Mouse (Mus musculus) hindbrain, embryonic 11.5 days (tissue): ENCODE measurements around the gene Unc5c. TPM values are rescaled to one million over a fixed set of nuclear protein-coding genes. Genes with fewer than 3 reads are reported as not detected.
A peak's percentile ranks its signal among the peaks of the same experiment; 100 is the strongest.

Experiments
- ATAC-seq: fragments of 200-750 bp; cut with Nextera tagmentation; 2 replicates; pipeline ENCODE4 v1.8.0; 2017; ENCODE audit warnings: mild to moderate bottlenecking, moderate TSS enrichment, moderate library complexity; ENCODE audit not compliant: low FRiP score
- DNase-seq: peaks from one replicate; pipeline ENCODE4 v3.0.0-alpha.2; 2015; ENCODE audit warnings: low spot score
- H3K27ac ChIP-seq: fragments of 300-500 bp; sonication (generic); 2 replicates; pipeline ENCODE4 v1.5.1; 2014; ENCODE audit warnings: mild to moderate bottlenecking, low read depth, low read length
- H3K27me3 ChIP-seq: fragments of 300-500 bp; sonication (generic); 2 replicates; pipeline ENCODE4 v1.6.1; 2014; ENCODE audit warnings: mild to moderate bottlenecking, low read length, moderate library complexity, mixed read lengths; ENCODE audit not compliant: control insufficient read depth, insufficient read depth
- H3K36me3 ChIP-seq: fragments of 300-500 bp; sonication (generic); 2 replicates; pipeline ENCODE4 v1.6.1; 2014; ENCODE audit warnings: mild to moderate bottlenecking, low read length, moderate library complexity, mixed read lengths; ENCODE audit not compliant: control insufficient read depth, insufficient read depth
- H3K4me1 ChIP-seq: fragments of 300-500 bp; sonication (generic); replicated peaks from 2 replicates; pipeline ENCODE4 v1.6.1; 2014; ENCODE audit warnings: low read length, mixed read lengths; ENCODE audit not compliant: control insufficient read depth, insufficient read depth
- H3K4me2 ChIP-seq: fragments of 300-500 bp; sonication (generic); replicated peaks from 2 replicates; pipeline ENCODE4 v1.6.1; 2014; ENCODE audit warnings: mild to moderate bottlenecking, low read depth, low read length
- H3K4me3 ChIP-seq: fragments of 300-500 bp; sonication (generic); 2 replicates; pipeline ENCODE4 v1.5.1; 2014; ENCODE audit warnings: low read depth, low read length
- H3K9ac ChIP-seq: fragments of 300-500 bp; sonication (generic); 2 replicates; pipeline ENCODE4 v1.6.1; 2014; ENCODE audit warnings: low read depth, low read length
- H3K9me3 ChIP-seq: fragments of 300-500 bp; sonication (generic); 2 replicates; pipeline ENCODE4 v1.6.1; 2016; ENCODE audit warnings: low read length; ENCODE audit not compliant: control insufficient read depth
- WGBS: fragments of 180-500 bp; shearing (Covaris S2); extraction: QIAGEN DNeasy Blood & Tissue Kit; methylation state at CpG from one replicate; pipeline ENCODE4 v1.1.7; 2014; 5-methylcytosine and 5-hydroxymethylcytosine counted together
- polyA plus RNA-seq: library from polyadenylated mRNA; unstranded; fragments of >200 nt; fragmentation: Nextera tagmentation; extraction: Ambion mirVana; gene quantifications from 2 replicates; pipeline ENCODE4 v1.2.1, GENCODE M21; 2014

The Unc5c gene
- polyA plus RNA-seq, result 15.5 and 19.5 TPM in 2 replicates

- H3K27me3 ChIP-seq, result peaks cover 14% of the 10 kb centered on the region
- H3K4me3 ChIP-seq, result peak within 1 kb of the TSS; percentile 71
- DNase-seq, result peak; percentile 83
- H3K9me3 ChIP-seq, result no peaks in the 10 kb centered on the region
- H3K4me1 ChIP-seq, result peaks cover 3% of the 10 kb centered on the region; the same call in 1 of the 2 replicates
- 0% methylated on average over 49 of the region's 61 CpGs for WGBS
- ATAC-seq, result peak; percentile 91
- peak within 1 kb of the TSS; percentile 86 for H3K27ac ChIP-seq
- H3K9ac ChIP-seq, result peak within 1 kb of the TSS; percentile 80
- no peaks in the 10 kb centered on the region for H3K36me3 ChIP-seq
- peak within 1 kb of the TSS; percentile 75 for H3K4me2 ChIP-seq
Observed at GRCm38 (mm10) chr3:141465104-141465705, at the start of gene Unc5c. Gene Unc5c (plus strand): TSS chr3:141465216.

DNA sequence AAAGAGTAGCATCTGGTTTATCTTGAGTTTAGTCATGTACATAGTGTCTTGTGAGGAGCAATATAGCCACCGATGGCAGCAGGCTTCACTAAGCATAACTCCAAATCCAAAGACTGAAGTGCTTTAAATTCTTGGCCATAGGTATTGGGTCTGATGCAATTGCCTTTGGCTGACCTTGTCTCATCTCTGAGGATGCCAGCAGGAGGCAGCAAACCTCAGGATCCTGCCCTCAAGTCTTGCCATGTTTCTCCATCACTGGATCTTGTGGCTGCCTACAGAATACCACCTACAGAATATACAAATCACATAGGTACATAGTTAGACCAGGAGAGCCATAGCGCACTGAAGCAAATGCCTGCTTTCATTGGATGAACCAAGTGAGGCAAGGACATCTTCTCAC is 7.5 kb upstream of the Unc5c start:
- no peak overlapping the region for H3K4me3 ChIP-seq
- 84% methylated on average over 2 of the region's 2 CpGs for WGBS
- no peak overlapping the region for H3K9ac ChIP-seq
- DNase-seq (no peak), ATAC-seq (no peak)
- H3K27me3 ChIP-seq, result no peaks in the 10 kb centered on the region; the same call in 1 of the 2 replicates
- H3K4me1 ChIP-seq, result no peaks in the 10 kb centered on the region
- H3K4me2 ChIP-seq, result no peak overlapping the region
- no peak overlapping the region for H3K27ac ChIP-seq
- H3K9me3 ChIP-seq, result no peaks in the 10 kb centered on the region
- H3K36me3 ChIP-seq, result no peaks in the 10 kb centered on the region

DNA sequence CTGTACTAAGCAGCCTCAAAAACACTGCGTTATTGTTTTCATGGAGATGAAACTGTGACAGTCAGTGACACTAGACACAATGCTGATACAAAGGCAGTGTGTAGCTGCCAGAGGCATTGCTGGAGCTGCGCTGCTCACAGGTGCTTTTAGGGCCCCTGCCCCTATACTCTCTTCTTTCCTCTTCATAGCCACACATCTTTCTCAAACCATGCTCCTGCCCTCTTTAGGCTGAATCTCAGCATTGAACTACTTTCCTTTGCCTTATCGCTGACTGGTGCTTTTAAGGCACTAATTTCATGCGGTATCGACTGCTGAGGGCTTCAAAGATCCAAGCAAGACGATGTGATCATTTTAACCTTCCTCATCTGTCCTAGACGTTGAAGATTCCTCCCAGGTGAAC is 2.5 kb upstream of the Unc5c start:
- no peak for ATAC-seq
- H3K9ac ChIP-seq, result no peak overlapping the region
- no peak overlapping the region for H3K27ac ChIP-seq
- peaks cover 3% of the 10 kb centered on the region; the same call in 1 of the 2 replicates for H3K4me1 ChIP-seq
- no peak overlapping the region for H3K4me2 ChIP-seq
- H3K36me3 ChIP-seq, result no peaks in the 10 kb centered on the region
- 56% methylated on average over 7 of the region's 7 CpGs for WGBS
- H3K4me3 ChIP-seq, result no peak overlapping the region
- DNase-seq, result no peak
- no peaks in the 10 kb centered on the region for H3K9me3 ChIP-seq
- H3K27me3 ChIP-seq, result peaks cover 12% of the 10 kb centered on the region

GRCm38 (mm10) chr3:141464691-141465103 is 319 bp upstream of the Unc5c start:
- peak overlapping the region; percentile 86 for H3K27ac ChIP-seq
- H3K27me3 ChIP-seq, result peaks cover 14% of the 10 kb centered on the region
- WGBS, result 0% methylated on average over 26 of the region's 26 CpGs
- H3K4me3 ChIP-seq, result peak overlapping the region; percentile 71
- H3K9me3 ChIP-seq, result no peaks in the 10 kb centered on the region
- H3K4me1 ChIP-seq, result peaks cover 3% of the 10 kb centered on the region; the same call in 1 of the 2 replicates
- ATAC-seq, result peak; percentile 87
- DNase-seq, result peak; percentile 77
- H3K4me2 ChIP-seq, result peak overlapping the region; percentile 75
- no peaks in the 10 kb centered on the region for H3K36me3 ChIP-seq
- peak overlapping the region; percentile 80 for H3K9ac ChIP-seq

DNA sequence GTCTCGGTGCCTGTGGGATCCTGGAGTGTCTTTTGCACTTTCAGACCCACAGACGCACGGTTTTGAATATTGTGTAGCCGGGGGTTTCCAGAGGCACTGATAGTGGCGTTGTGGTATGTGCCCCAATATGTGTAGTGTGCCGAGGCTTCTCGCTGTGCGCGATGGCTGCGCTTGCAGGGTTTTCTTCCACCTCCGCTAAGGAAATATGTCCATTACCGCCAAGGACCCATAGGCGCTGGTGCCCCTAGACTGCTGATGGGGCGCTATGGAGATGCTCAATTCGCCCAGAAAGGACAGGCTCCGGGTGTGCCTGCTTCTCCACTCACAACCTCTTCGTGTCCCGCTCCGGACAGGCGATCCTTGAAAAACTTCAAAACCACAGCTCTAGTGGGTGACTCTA is 1.0 kb downstream of the Unc5c start:
- Histone ChIP-seq H3K36me3 (no peaks in the 10 kb centered on the region), H3K4me3 (peak overlapping the region; percentile 71), H3K9ac (peak overlapping the region; percentile 80), H3K4me1 (peaks cover 3% of the 10 kb centered on the region; the same call in 1 of the 2 replicates), H3K9me3 (no peaks in the 10 kb centered on the region), H3K27me3 (peaks cover 14% of the 10 kb centered on the region), H3K4me2 (peak overlapping the region; percentile 75), H3K27ac (peak overlapping the region; percentile 86; the same call in 1 of the 2 replicates)
- no peak for ATAC-seq
- DNase-seq, result peak; percentile 59
- 2% methylated on average over 20 of the region's 20 CpGs for WGBS

GRCm38 (mm10) chr3:141466727-141467335 is 1.8 kb downstream of the Unc5c start:
- 12% methylated on average over 3 of the region's 3 CpGs for WGBS
- Histone ChIP-seq H3K4me1 (peaks cover 3% of the 10 kb centered on the region; the same call in 1 of the 2 replicates), H3K9me3 (no peaks in the 10 kb centered on the region), H3K27ac (no peak overlapping the region), H3K36me3 (no peaks in the 10 kb centered on the region), H3K9ac (peak overlapping the region; percentile 37), H3K27me3 (peaks cover 14% of the 10 kb centered on the region), H3K4me3 (peak overlapping the region; percentile 71), H3K4me2 (peak overlapping the region; percentile 75)
- ATAC-seq, result no peak
- peak; percentile 45 for DNase-seq

DNA sequence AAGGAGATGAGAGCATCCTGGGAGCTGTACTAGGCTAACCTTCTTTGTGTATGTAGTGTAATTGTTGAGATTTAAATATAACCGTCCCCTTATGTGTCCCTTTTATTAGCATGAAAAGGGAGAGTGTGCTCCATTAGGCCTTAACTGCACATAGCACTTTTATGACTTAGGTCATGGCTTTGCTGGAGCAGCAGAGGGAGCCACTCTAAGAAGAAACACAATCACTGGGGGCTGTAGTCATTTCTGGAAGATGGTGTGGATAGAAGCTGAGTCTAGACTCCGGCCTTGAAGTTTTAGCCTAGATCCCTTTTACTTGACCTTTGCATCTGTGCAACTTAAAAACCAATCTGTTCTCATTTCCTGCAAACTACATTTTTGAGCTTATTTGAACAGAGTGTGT is 4.3 kb downstream of the Unc5c start:
- H3K4me1 ChIP-seq, result peaks cover 3% of the 10 kb centered on the region; the same call in 1 of the 2 replicates
- DNase-seq, result peak; percentile 19
- no peak overlapping the region for H3K27ac ChIP-seq
- H3K9me3 ChIP-seq, result no peaks in the 10 kb centered on the region
- no peak for ATAC-seq
- no peak overlapping the region for H3K4me2 ChIP-seq
- peaks cover 12% of the 10 kb centered on the region for H3K27me3 ChIP-seq
- H3K9ac ChIP-seq, result no peak overlapping the region
- H3K36me3 ChIP-seq, result no peaks in the 10 kb centered on the region
- H3K4me3 ChIP-seq, result no peak overlapping the region
- 48% methylated on average over 2 of the region's 2 CpGs for whole genome bisulfite sequencing

DNA sequence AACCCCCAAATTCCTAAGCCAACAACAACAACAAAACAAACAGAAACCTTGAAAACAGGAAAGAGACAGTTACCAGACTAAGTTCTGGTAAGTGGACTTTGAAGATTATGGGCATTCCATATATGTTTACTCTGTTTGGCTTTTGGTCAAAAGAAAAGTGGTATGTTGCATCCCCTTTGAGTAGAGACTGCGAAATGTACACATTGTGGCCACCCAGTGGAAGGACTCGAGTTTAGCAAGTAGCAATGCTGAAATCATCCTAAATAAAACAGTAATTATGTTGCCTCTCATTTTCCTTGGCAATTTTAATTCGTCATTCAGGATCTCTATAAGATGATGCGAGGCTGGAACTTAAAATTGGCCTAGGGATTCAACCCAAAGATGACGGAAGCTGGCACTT is 8.2 kb downstream of the Unc5c start:
- WGBS, result 80% methylated on average over 5 of the region's 5 CpGs
- no peaks in the 10 kb centered on the region for H3K27me3 ChIP-seq
- no peak overlapping the region for H3K4me3 ChIP-seq
- ATAC-seq, result no peak
- no peak overlapping the region for H3K4me2 ChIP-seq
- H3K9ac ChIP-seq, result no peak overlapping the region
- no peak for DNase-seq
- no peak overlapping the region for H3K27ac ChIP-seq
- no peaks in the 10 kb centered on the region for H3K4me1 ChIP-seq
- H3K36me3 ChIP-seq, result no peaks in the 10 kb centered on the region
- H3K9me3 ChIP-seq, result no peaks in the 10 kb centered on the region

DNA sequence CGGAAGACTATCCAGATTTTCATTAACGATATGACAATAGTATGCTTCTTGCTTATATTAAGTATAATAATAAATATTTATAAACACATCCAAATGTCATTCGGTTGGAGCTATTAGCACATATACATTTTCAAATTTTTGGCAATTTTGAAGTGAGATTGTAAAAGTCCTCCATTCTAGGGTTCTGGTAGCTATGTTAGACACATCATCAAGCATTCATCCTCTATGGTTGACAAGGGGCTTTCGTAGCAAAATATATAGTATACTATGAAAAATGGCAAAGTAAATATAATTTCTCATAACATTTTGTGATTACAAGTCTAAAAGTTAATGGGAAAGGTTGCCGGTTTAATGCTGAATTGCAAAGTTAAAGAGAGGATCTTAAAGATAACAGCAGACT is 10.4 kb downstream of the Unc5c start:
- no peaks in the 10 kb centered on the region for H3K27me3 ChIP-seq
- ATAC-seq (no peak), DNase-seq (no peak)
- H3K36me3 ChIP-seq, result no peaks in the 10 kb centered on the region
- H3K27ac ChIP-seq, result no peak overlapping the region
- no peak overlapping the region for H3K9ac ChIP-seq
- no peaks in the 10 kb centered on the region for H3K9me3 ChIP-seq
- H3K4me3 ChIP-seq, result no peak overlapping the region
- H3K4me1 ChIP-seq, result no peaks in the 10 kb centered on the region
- 93% methylated on average over 5 of the region's 5 CpGs for WGBS
- H3K4me2 ChIP-seq, result no peak overlapping the region
